Mouse (Mus musculus) embryonic facial prominence, embryonic 11.5 days (tissue): Measurements from ENCODE around the gene Duxbl2. TPM values are rescaled to one million over a fixed set of nuclear protein-coding genes. Genes with fewer than 3 reads are reported as not detected.
"Not testable (repeated sequence)": the region's sequence is repeated elsewhere in the genome, so short reads cannot be mapped to it uniquely, and the experiment has no call there.

Source experiments
- ATAC-seq: fragments of 200-750 bp; cut with Nextera tagmentation; replicated peaks from 2 replicates; pipeline ENCODE4 v1.8.0; 2017; ENCODE audit warnings: low read depth; ENCODE audit not compliant: insufficient number of reproducible peaks, low FRiP score, low TSS enrichment
- DNase-seq: peaks from one replicate; pipeline ENCODE4 v3.0.0-alpha.2; 2015; ENCODE audit warnings: low spot score
- H3K27ac ChIP-seq: fragments of 300-500 bp; sonication (generic); replicated peaks from 2 replicates; pipeline ENCODE4 v1.5.1; 2014; ENCODE audit warnings: mild to moderate bottlenecking, low read depth, low read length, control low read depth
- H3K27me3 ChIP-seq: fragments of 300-500 bp; sonication (generic); 2 replicates; pipeline ENCODE4 v1.6.1; 2014; ENCODE audit warnings: mild to moderate bottlenecking, low read length, moderate library complexity, mixed read lengths; ENCODE audit not compliant: control insufficient read depth, insufficient read depth
- H3K36me3 ChIP-seq: fragments of 300-500 bp; sonication (generic); replicated peaks from 2 replicates; pipeline ENCODE4 v1.6.1; 2014; ENCODE audit warnings: low read depth, mild to moderate bottlenecking, low read length, moderate library complexity, mixed read lengths; ENCODE audit not compliant: control insufficient read depth, insufficient read depth
- H3K4me1 ChIP-seq: fragments of 300-500 bp; sonication (generic); 2 replicates; pipeline ENCODE4 v1.6.1; 2014; ENCODE audit warnings: low read length, mixed read lengths; ENCODE audit not compliant: control insufficient read depth, insufficient read depth
- H3K4me2 ChIP-seq: fragments of 300-500 bp; sonication (generic); 2 replicates; pipeline ENCODE4 v1.6.1; 2014; ENCODE audit warnings: low read depth, mild to moderate bottlenecking, control low read depth, low read length, moderate library complexity
- H3K4me3 ChIP-seq: fragments of 300-500 bp; sonication (generic); 2 replicates; pipeline ENCODE4 v1.5.1; 2014; ENCODE audit warnings: low read depth, low read length, control low read depth
- H3K9ac ChIP-seq: fragments of 300-500 bp; sonication (generic); replicated peaks from 2 replicates; pipeline ENCODE4 v1.6.1; 2014; ENCODE audit warnings: mild to moderate bottlenecking, control low read depth, low read length
- H3K9me3 ChIP-seq: fragments of 300-500 bp; sonication (generic); replicated peaks from 2 replicates; pipeline ENCODE4 v1.6.1; 2016; ENCODE audit warnings: mild to moderate bottlenecking, low read length, inconsistent platforms, mixed read lengths; ENCODE audit not compliant: control insufficient read depth
- WGBS: fragments of 180-500 bp; shearing (Covaris S2); extraction: QIAGEN DNeasy Blood & Tissue Kit; methylation state at CpG from one replicate; pipeline ENCODE4 v1.1.7; 2014; 5-methylcytosine and 5-hydroxymethylcytosine counted together
- polyA plus RNA-seq: library from polyadenylated mRNA; unstranded; fragments of >200 nt; fragmentation: Nextera tagmentation; extraction: Ambion mirVana; gene quantifications from 2 replicates; pipeline ENCODE4 v1.2.1, GENCODE M21; 2014

Gene Duxbl2
- polyA plus RNA-seq, 1 experiment from 2014 or later: not detected

DNA sequence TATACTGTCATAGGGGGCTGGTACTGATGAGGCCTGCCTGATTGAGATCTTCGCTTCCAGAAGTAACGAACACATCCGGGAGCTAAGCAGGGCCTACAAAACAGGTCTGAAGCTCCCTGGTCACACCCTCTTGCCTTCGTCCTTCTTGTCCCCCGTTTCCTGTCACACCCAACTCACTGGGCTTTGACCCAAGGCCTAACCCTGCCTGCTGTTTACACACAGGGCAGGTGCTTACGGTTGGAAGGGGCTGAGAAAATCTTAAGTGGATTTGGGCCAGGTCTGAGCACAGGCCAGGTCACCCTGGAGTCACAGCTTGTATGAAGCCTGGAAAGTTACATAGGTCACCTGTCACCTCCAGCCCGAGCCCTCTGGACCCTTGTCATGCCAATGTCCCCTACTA lies 37.9 kb downstream of the Duxbl2 start:
- ATAC-seq, H3K4me1 ChIP-seq, H3K27ac ChIP-seq, H3K9ac ChIP-seq, H3K27me3 ChIP-seq, H3K4me2 ChIP-seq, H3K36me3 ChIP-seq, H3K9me3 ChIP-seq, H3K4me3 ChIP-seq, DNase-seq: not testable (repeated sequence)
- no CpG with 5 or more reads among the region's 7 CpGs for WGBS

DNA sequence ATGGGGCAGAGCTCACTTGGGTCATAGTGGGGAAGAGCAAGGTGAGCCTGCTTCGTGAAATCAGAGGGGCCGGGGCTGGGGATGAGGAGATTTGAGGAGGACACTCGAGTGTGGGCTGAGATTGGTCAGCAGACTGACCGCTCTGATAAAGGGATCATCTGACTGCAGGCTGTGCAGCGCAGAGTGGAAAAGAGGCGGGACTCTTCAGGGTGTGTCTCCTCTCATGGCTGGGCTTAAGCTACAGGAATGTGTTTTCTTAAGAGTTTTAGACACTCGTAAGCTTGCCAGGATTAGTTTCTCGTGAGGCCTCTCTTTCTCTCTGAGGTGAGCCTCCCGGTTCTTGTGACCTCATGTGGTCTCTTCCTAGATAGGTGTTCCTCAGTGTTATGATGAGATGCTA lies 43.0 kb downstream of the Duxbl2 start:
- H3K4me3 ChIP-seq, ATAC-seq, H3K36me3 ChIP-seq, DNase-seq, H3K27ac ChIP-seq, H3K9ac ChIP-seq, H3K4me2 ChIP-seq, H3K27me3 ChIP-seq, H3K4me1 ChIP-seq, H3K9me3 ChIP-seq: not testable (repeated sequence)
- no CpG with 5 or more reads among the region's 9 CpGs for WGBS

- not testable (repeated sequence) for H3K27ac ChIP-seq, H3K4me3 ChIP-seq, ATAC-seq, H3K4me2 ChIP-seq, DNase-seq, H3K36me3 ChIP-seq, H3K4me1 ChIP-seq, H3K27me3 ChIP-seq, H3K9ac ChIP-seq, H3K9me3 ChIP-seq
- no CpG with 5 or more reads among the region's 5 CpGs for WGBS
These were observed 44.3 kb downstream of the Duxbl2 start for GRCm38 (mm10) chr14:26162423-26162822.

GRCm38 (mm10) chr14:26165266-26165665 lies 47.1 kb downstream of the Duxbl2 start:
- DNase-seq, H3K9ac ChIP-seq, H3K27ac ChIP-seq, H3K27me3 ChIP-seq, ATAC-seq, H3K9me3 ChIP-seq, H3K4me3 ChIP-seq, H3K4me1 ChIP-seq, H3K36me3 ChIP-seq, H3K4me2 ChIP-seq: not testable (repeated sequence)
- WGBS: no CpG with 5 or more reads among the region's 12 CpGs

DNA sequence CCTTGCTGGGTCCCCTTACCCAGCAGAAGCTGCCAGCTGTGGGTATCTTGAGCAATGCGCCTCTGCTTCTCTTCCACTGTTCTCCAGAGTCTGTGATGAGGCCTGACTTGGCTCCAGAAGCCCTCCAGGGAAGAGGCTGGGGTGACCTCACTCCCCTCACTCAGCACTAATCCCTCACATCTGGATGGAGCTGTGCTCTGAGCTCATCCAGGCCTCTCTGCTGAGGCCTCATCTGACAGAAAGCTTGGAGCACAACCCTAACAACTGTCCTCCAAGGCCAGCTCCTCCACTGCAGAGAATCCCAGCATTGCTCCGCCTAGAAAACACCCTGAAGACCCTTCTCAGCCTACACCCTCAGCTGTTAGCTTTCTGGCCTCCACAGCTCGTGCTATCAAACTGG lies 55.8 kb downstream of the Duxbl2 start:
- not testable (repeated sequence) for DNase-seq, H3K4me3 ChIP-seq, H3K4me1 ChIP-seq, H3K27me3 ChIP-seq, ATAC-seq, H3K9ac ChIP-seq, H3K4me2 ChIP-seq, H3K9me3 ChIP-seq, H3K36me3 ChIP-seq, H3K27ac ChIP-seq
- WGBS: no CpG with 5 or more reads among the region's 3 CpGs

GRCm38 (mm10) chr14:26175028-26175427 lies 56.9 kb downstream of the Duxbl2 start:
- not testable (repeated sequence) for ATAC-seq, H3K27ac ChIP-seq
- WGBS: no CpG with 5 or more reads among the region's 6 CpGs

More at GRCm38 (mm10) chr14:26175028-26175427, 56.9 kb downstream of the Duxbl2 start:
- H3K36me3 ChIP-seq, H3K4me3 ChIP-seq, DNase-seq, H3K9ac ChIP-seq, H3K4me1 ChIP-seq, H3K27me3 ChIP-seq, H3K4me2 ChIP-seq, H3K9me3 ChIP-seq: not testable (repeated sequence)

Other genes starting within 250 kb of the Duxbl2 start
- not detected in 2 replicates for gene Plac9a, start 215.2 kb upstream of the Duxbl2 start, polyA plus RNA-seq
- 3.5 and 3.6 TPM in 2 replicates for gene Tmem254a, start 190.7 kb upstream of the Duxbl2 start, polyA plus RNA-seq
- 0.46 TPM in 1 of 2 replicates, not detected in the other for gene Cphx1, start 180.0 kb upstream of the Duxbl2 start, polyA plus RNA-seq
- gene Duxbl1, start 139.8 kb upstream of the Duxbl2 start, polyA plus RNA-seq: 2.3 and 3.1 TPM in 2 replicates
- 1.1 TPM in 1 of 2 replicates, not detected in the other for gene Gm9780, start 75.6 kb upstream of the Duxbl2 start, polyA plus RNA-seq
- 21.5 and 23.7 TPM in 2 replicates for gene Tmem254c, start 51.0 kb upstream of the Duxbl2 start, polyA plus RNA-seq
- not detected in 2 replicates for gene Cphx2, start 36.8 kb upstream of the Duxbl2 start, polyA plus RNA-seq
- gene Cphx3, start 36.1 kb upstream of the Duxbl2 start, polyA plus RNA-seq: not detected in 2 replicates
- 0.53 and 0.83 TPM in 2 replicates for gene Plac9b, start 64.1 kb downstream of the Duxbl2 start, polyA plus RNA-seq
- 20.5 and 28.0 TPM in 2 replicates for gene Tmem254b, start 88.7 kb downstream of the Duxbl2 start, polyA plus RNA-seq
- 3.2 and 4.0 TPM in 2 replicates for gene Duxbl3, start 139.6 kb downstream of the Duxbl2 start, polyA plus RNA-seq